Mouse (Mus musculus): ENCODE results near the gene Cald1. TPM values are rescaled to one million over a fixed set of nuclear protein-coding genes. Genes with fewer than 3 reads are reported as not detected.

Cald1 gene
- polyA plus RNA-seq, 1 experiment = 7.9 TPM

- H3K4me1 ChIP-seq (ENCODE audit: control insufficient read depth, insufficient read depth, low read length) = no peaks in the 10 kb centered on the region; the same call in 1 of the 2 replicates
- no peak overlapping the region for H3K4me3 ChIP-seq (ENCODE audit: insufficient read depth, low read length)
- no peak overlapping the region for H3K27ac ChIP-seq (ENCODE audit: insufficient read depth, low read depth, low read length)
- TF ChIP-seq CTCF (IDR thresholded peaks at IDR 0.05; ENCODE audit: low read depth, low read length) (no peak), POLR2A (IDR thresholded peaks at IDR 0.05; ENCODE audit: borderline replicate concordance, low read depth, low read length) (no peak)
Measured at GRCm38 (mm10) chr6:34691416-34691815, 93.1 kb downstream of the Cald1 start.

DNA sequence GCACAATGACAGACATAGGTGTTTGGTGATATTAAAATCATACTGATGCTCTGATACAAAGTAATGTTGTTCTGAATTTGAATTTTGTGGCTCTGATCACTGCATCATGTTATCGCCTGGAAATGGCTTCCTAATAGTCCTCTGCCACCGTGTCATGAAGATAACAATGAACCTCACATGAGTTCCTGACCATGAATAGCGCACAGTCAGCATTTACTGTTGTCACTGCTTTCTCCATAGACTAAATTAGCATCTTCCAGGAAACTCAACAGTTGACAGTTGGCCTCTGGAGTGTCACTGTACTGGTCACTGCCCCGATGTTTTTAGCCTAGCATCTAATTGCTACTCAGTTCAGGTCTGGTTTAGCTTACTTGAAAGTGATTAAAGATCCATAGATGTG lies 95.8 kb downstream of the Cald1 start:
- no peak for TF ChIP-seq POLR2A (IDR thresholded peaks at IDR 0.05; ENCODE audit: borderline replicate concordance, low read depth, low read length)
- TF ChIP-seq CTCF (IDR thresholded peaks at IDR 0.05; ENCODE audit: low read depth, low read length) = no peak
- Histone ChIP-seq H3K4me1 (ENCODE audit: control insufficient read depth, insufficient read depth, low read length) (no peaks in the 10 kb centered on the region; the same call in 1 of the 2 replicates), H3K27ac (ENCODE audit: insufficient read depth, low read depth, low read length) (no peak overlapping the region), H3K4me3 (ENCODE audit: insufficient read depth, low read length) (no peak overlapping the region)

DNA sequence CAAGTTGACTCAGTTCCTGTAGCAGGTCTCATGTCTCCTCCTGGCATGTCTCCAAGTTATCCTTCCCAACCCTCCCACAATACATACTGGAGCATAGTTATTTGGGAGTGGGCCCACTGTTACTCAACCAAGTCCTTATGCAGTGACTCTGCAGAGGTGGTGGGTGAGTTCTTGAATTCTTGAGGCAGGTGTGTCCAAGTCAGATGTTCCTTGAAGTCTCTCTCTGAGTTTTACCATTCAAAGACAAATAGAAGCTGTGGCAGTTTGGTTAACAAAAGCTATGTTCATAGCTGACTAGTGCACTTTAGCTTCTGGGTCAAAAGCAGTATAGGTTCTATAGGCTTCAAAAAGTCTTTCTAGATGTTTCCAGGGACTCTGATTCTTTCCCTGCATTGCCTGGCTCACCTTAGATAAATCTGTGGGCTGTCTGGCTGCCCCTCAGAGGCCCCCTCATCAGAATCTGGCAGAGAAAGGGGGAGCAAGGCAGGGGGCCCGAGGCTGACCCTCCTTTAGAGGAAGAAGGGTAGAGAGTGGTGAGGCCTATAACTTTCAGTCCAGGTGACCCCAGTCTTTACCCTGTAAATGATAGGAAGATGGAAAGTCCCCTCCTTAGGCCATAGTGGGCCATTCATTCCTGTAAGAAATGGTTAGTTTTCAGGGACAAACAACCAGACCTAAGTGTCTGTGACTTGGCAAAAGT lies 105.3 kb downstream of the Cald1 start:
- TF ChIP-seq CTCF (IDR thresholded peaks at IDR 0.05; ENCODE audit: low read depth, low read length) (no peak), POLR2A (IDR thresholded peaks at IDR 0.05; ENCODE audit: borderline replicate concordance, low read depth, low read length) (no peak)
- Histone ChIP-seq H3K4me1 (ENCODE audit: control insufficient read depth, insufficient read depth, low read length) (peaks cover 9% of the 10 kb centered on the region), H3K4me3 (ENCODE audit: insufficient read depth, low read length) (no peak overlapping the region), H3K27ac (ENCODE audit: insufficient read depth, low read depth, low read length) (no peak overlapping the region)

GRCm38 (mm10) chr6:34707521-34707920 lies 109.2 kb downstream of the Cald1 start:
- no peak overlapping the region for H3K4me3 ChIP-seq (ENCODE audit: insufficient read depth, low read length)
- no peak overlapping the region for H3K27ac ChIP-seq (ENCODE audit: insufficient read depth, low read depth, low read length)
- no peak for TF ChIP-seq CTCF (IDR thresholded peaks at IDR 0.05; ENCODE audit: low read depth, low read length)
- no peak for TF ChIP-seq POLR2A (IDR thresholded peaks at IDR 0.05; ENCODE audit: borderline replicate concordance, low read depth, low read length)
- H3K4me1 ChIP-seq (ENCODE audit: control insufficient read depth, insufficient read depth, low read length) = peaks cover 27% of the 10 kb centered on the region

DNA sequence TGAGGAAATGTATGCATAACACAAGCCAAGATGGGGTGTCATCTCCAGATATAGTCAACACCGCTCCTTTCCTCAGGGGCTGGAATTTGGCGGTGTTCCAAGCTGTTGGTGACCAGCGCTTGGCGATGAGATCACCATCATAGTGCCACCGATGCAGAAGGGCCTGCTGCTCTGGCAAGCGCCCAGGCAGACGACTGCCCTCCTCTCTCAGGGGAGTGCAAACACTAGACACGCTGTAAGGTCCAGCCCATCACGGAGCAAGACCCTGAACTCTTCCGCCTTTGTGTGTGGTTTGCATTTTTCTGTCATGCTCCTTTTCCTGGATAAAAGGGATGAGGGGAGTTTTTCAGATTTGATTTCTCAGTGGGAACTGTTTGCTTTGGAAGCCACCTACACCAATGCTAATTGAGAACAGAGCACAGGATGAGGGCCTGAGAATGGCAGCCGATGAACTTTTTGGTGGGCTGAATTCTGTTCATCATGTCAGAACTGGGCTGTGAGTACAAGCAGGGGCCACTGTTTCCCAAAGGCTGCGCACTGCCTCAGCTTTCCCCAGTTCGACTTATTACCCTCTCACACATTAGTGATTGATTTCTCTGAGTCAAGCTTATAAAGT lies 110.5 kb downstream of the Cald1 start:
- H3K27ac ChIP-seq (ENCODE audit: insufficient read depth, low read depth, low read length) = no peak overlapping the region
- TF ChIP-seq POLR2A (IDR thresholded peaks at IDR 0.05; ENCODE audit: borderline replicate concordance, low read depth, low read length) = no peak
- no peak for TF ChIP-seq CTCF (IDR thresholded peaks at IDR 0.05; ENCODE audit: low read depth, low read length)
- 0 out of 2 replicates have a peak overlapping the region, but pooled peaks have one; percentile 4 for H3K4me3 ChIP-seq (ENCODE audit: insufficient read depth, low read length)

DNA sequence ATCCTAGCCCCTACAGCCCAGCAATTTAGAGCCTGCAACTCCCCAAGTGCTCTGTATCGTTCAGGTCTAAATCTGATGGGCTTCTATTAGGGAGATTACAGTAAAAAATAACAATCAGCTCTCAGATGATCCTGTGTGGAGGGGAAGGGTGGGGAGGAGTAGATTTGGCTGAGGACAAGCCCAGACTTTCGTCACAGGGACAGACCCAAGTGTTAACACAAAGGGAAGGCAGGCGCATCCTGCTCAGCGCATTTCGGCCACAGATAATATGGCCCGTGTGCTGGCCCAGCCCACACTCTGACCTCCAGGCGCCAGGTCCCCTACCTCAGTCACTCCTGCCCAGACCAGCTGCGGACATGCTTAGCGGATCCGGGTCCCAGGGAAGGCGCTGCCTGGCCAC lies 111.0 kb downstream of the Cald1 start:
- peak overlapping the region; percentile 18; the same call in 1 of the 2 replicates for H3K27ac ChIP-seq (ENCODE audit: insufficient read depth, low read depth, low read length)
- peaks cover 42% of the 10 kb centered on the region for H3K4me1 ChIP-seq (ENCODE audit: control insufficient read depth, insufficient read depth, low read length)
- peak overlapping the region; percentile 41 for H3K4me3 ChIP-seq (ENCODE audit: insufficient read depth, low read length)
- TF ChIP-seq POLR2A (IDR thresholded peaks at IDR 0.05; ENCODE audit: borderline replicate concordance, low read depth, low read length) = no peak
- TF ChIP-seq CTCF (IDR thresholded peaks at IDR 0.05; ENCODE audit: low read depth, low read length) = no peak

More for the DNA sequence above, 110.5 kb downstream of the Cald1 start:
- peaks cover 39% of the 10 kb centered on the region for H3K4me1 ChIP-seq (ENCODE audit: control insufficient read depth, insufficient read depth, low read length)

DNA sequence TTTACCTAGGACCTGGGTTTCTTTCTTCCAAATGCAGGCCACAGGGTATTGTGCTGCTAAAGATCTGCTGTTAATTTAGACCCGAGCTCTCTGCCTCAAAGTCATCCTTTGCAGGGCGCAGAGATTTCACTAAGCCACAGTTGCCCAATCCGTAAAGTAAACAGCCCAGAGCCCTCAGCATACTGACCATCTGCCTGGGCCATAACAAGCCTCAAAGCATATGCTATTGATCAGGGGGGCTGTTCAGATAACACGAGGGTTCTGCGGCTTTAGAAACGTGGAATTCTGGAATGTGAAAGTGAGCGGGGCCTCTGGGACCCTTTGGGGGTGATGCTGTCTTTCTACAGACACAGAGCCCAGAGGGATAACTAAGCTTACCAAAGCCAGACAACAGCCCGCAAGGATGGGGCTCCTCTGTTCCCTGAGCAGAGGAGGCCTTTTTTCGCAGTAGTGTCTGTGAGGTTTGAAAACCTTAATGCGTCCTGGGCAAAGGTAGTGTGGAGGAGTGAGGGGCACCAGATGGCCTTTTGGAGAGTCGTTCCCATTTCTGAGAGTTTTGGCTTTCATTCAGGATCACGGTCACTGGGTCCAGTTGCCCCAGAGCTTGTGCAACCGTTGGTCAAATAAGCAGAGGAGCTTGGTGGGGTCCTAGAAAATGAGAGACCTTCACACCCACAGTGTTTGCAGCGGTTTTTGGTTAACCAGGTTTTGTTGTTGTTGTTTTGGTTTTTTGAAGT lies 111.8 kb downstream of the Cald1 start:
- Histone ChIP-seq H3K4me1 (ENCODE audit: control insufficient read depth, insufficient read depth, low read length) (peaks cover 50% of the 10 kb centered on the region), H3K27ac (ENCODE audit: insufficient read depth, low read depth, low read length) (no peak overlapping the region), H3K4me3 (ENCODE audit: insufficient read depth, low read length) (peak overlapping the region; percentile 41)
- TF ChIP-seq CTCF (IDR thresholded peaks at IDR 0.05; ENCODE audit: low read depth, low read length) (no peak), POLR2A (IDR thresholded peaks at IDR 0.05; ENCODE audit: borderline replicate concordance, low read depth, low read length) (no peak)

DNA sequence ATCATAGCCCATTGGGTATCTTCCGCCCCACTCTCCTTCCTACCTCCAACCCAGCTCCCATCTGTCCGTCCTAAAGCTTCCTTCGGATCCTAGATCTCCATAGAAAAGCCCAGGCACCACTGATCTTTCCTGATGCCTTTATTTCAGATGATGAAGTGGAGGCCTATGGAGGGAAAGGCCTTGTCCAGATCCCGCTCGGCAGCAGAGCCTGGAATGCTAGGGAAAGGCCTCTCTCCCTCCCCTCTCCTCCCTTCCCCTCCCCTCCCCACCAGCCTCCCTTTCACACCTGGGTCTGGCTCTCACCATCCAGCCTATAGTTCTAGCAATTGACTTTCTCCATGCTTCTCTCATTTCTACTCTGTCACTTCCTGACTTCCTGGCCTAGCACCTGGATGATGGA lies 112.5 kb downstream of the Cald1 start:
- Histone ChIP-seq H3K4me3 (ENCODE audit: insufficient read depth, low read length) (no peak overlapping the region), H3K4me1 (ENCODE audit: control insufficient read depth, insufficient read depth, low read length) (peaks cover 57% of the 10 kb centered on the region), H3K27ac (ENCODE audit: insufficient read depth, low read depth, low read length) (no peak overlapping the region)
- no peak for TF ChIP-seq POLR2A (IDR thresholded peaks at IDR 0.05; ENCODE audit: borderline replicate concordance, low read depth, low read length)
- no peak for TF ChIP-seq CTCF (IDR thresholded peaks at IDR 0.05; ENCODE audit: low read depth, low read length)

GRCm38 (mm10) chr6:34711620-34712019 lies 113.3 kb downstream of the Cald1 start:
- TF ChIP-seq CTCF (IDR thresholded peaks at IDR 0.05; ENCODE audit: low read depth, low read length) = no peak
- H3K4me1 ChIP-seq (ENCODE audit: control insufficient read depth, insufficient read depth, low read length) = peaks cover 63% of the 10 kb centered on the region
- H3K27ac ChIP-seq (ENCODE audit: insufficient read depth, low read depth, low read length) = no peak overlapping the region
- no peak overlapping the region for H3K4me3 ChIP-seq (ENCODE audit: insufficient read depth, low read length)

- TF ChIP-seq POLR2A (IDR thresholded peaks at IDR 0.05; ENCODE audit: borderline replicate concordance, low read depth, low read length) = no peak
- TF ChIP-seq CTCF (IDR thresholded peaks at IDR 0.05; ENCODE audit: low read depth, low read length) = no peak
- Histone ChIP-seq H3K4me3 (ENCODE audit: insufficient read depth, low read length) (no peak overlapping the region), H3K27ac (ENCODE audit: insufficient read depth, low read depth, low read length) (no peak overlapping the region), H3K4me1 (ENCODE audit: control insufficient read depth, insufficient read depth, low read length) (peaks cover 70% of the 10 kb centered on the region)
Measured at GRCm38 (mm10) chr6:34713169-34713568, 114.9 kb downstream of the Cald1 start.

All from bone marrow macrophage, adult 2 months (primary cell).